Mouse (Mus musculus): Measurements from ENCODE around the gene Rbms3.

The Rbms3 gene

DNA sequence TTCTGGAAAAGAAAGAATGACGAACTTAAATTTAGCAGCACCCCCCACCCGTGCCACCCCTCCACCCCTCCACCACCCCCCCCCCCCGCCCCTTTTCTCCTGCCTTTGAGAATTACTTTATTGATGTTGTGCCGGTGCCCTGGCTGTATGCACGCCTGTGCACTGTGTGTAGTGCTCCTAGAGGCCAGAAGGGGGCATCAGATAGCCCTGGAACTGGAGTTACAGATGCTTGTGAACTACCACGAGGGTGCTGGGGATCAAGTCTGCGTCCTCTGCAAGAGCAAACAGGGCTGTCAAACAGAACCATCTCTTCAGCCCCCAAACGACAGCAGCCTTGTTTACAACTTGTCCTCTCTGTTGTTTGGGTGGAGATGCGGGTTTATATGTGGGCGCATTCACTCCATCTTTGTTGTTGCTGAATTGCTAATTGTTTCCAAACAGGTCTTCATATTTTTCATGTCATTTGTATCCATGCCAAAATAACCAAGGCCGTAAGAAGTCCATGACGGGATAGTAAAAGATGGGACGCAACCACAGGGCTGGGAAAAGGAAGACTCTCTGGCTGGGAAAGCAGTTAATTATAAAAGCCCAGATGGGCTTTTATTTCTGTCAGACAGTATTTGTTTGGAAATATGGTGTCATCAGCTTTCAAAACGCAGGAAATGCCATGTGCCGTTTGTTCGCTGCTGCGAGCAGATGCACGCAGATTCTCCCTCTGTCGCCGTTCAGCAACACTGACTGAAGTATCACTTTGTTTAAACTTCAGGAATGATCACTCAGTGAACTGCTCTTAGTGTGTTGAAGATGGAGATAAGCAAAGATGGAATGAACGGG is 652.9 kb downstream of the Rbms3 start:
- no peak for DNase-seq (ENCODE audit: low read depth, low spot score)

DNA sequence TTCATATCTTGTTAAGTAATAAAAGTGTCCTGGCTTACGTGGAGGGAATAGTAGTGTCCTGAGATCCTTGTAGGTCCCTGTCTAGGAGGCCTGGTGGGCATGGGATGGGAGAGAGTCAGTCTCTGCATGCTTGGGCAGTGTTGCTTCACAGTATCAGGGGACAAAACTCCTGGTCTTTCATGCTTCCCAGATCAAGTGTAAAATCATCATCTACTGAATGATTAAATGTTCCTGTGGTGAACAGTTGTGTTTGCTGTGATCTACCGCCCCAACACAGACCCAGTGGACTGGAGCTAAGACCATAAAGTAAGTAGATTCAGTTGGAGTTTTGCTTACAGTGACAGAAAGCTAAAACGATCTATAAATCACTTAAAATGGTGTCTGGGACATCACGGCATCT is 654.4 kb downstream of the Rbms3 start:
- DNase-seq (ENCODE audit: low read depth, low spot score), result no peak

DNA sequence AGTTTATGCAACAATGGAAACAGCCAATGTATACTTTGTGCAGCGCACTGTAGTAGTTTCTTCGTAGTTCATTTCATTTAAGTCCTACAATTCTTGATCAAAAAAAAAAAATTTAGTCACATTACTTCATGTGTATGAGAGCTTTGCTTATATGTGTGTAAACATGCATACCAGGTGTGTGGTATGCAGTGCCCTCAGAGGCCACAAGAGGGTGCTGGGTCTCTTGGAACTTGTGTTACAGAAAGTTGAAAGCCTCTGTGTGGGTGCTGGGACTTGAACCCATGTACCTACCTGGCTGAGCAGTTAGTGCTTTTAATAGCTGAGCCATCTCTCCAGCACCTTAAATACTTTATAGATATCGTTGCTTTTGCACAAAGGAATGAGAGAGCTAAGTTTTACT is 655.6 kb downstream of the Rbms3 start:
- no peak for DNase-seq (ENCODE audit: low read depth, low spot score)

- no peak for DNase-seq (ENCODE audit: low read depth, low spot score)
Measured at GRCm38 (mm10) chr9:116973594-116973993, 656.1 kb downstream of the Rbms3 start.

DNA sequence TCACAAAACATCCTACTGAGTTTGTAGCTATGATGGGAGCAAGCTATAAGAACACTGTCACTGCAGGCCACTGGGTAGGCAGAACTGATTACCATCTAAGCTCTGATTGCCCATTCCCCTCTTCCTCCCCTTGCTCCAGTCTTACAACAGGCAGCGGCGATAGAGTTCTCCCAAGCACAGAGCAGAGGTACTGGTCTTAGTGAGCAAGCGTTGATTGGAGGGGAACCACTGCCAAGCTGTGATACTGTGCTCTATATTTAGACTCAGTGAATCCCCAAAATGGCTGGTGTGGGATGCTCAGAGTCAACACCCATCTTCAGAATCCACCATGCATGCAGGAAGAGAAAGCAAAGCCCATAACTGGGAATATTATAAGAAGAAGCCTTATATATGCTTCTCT is 662.4 kb downstream of the Rbms3 start:
- DNase-seq (ENCODE audit: low read depth, low spot score), result no peak

DNA sequence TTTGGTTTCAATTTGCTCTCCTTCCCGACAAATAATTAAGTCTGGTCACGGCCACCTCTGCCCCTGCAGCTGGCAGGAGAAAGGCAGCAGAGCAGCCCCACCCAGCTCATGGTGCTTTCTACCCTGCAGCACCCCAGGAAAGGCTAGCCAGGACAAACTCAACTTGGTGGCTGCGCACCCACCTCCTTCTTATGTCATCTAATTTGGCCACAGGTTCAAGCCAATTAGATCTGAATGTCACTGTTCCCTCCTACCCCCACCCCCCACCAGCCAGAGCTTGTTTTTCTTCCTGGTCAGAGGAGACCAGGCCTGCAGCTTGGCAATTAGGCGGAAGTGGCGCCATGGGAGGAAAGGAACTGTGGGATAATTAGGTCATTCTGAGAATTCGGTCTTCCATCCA is 664.0 kb downstream of the Rbms3 start:
- peak; percentile 67 for DNase-seq (ENCODE audit: low read depth, low spot score)

DNA sequence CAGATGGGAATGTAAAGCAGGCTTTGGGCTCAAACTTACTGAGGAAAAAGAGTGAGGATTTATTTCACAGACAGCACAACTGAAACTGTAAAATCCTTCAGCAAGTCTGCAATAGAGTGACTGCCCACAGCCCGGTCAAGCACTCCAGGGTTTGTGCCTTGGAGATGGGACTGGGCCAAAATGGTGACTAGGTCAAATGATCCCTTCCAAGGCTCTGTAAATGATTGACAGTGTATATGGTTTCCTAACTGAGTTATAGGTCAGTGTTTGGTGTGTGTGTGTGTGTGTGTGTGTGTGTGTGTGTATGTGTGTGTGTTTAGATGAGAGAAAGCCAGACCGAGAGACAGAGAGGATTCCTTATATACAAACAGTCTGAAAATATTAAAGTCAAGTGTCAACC is 673.6 kb downstream of the Rbms3 start:
- DNase-seq (ENCODE audit: low read depth, low spot score), result no peak

- peak; percentile 41 for DNase-seq (ENCODE audit: low read depth, low spot score)
Measured at GRCm38 (mm10) chr9:116948211-116948610, 681.5 kb downstream of the Rbms3 start.

- DNase-seq (ENCODE audit: low read depth, low spot score), result no peak
Measured at GRCm38 (mm10) chr9:116947369-116947768, 682.3 kb downstream of the Rbms3 start.

DNA sequence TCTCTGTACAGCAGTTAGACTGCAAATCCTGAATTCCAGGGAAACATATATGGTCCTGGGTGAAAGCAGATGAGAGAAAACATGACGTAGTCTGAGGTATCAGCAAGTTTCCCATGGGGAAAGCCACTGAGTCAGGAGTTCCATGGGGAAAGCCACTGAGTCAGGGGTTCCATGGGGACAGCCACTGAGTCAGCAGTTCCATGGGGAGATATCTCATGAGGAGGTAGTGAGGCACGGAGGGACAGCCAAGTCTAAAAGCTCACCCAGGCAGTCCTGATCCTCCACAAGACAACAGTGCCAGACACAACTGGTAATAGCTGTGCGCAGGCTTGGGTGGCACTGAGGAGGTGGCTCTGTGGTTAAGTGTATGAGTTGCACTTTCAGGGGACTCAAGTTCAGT is 682.9 kb downstream of the Rbms3 start:
- no peak for DNase-seq (ENCODE audit: low read depth, low spot score)

- DNase-seq (ENCODE audit: low read depth, low spot score), result no peak
Measured at GRCm38 (mm10) chr9:116945689-116946088, 684.0 kb downstream of the Rbms3 start.

DNA sequence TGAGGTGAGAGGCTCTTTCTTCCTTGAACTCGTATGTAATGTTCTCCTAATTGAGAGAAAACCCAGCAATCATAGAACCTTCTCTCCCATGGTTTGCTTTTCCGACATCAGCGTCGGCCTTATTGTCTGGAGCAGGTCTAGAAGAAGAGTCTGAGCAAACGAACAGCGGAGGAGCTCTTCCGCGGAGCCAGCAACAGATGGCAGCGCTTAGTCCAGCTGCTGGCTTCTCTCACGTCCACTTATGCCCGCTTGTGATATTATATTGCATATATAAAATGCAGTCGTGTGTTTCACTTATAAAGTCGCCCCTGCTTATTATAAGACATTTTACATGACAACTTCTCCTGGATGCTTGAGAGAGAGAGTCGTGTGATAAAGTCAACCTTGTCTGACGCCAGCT is 685.8 kb downstream of the Rbms3 start:
- DNase-seq (ENCODE audit: low read depth, low spot score), result no peak

DNA sequence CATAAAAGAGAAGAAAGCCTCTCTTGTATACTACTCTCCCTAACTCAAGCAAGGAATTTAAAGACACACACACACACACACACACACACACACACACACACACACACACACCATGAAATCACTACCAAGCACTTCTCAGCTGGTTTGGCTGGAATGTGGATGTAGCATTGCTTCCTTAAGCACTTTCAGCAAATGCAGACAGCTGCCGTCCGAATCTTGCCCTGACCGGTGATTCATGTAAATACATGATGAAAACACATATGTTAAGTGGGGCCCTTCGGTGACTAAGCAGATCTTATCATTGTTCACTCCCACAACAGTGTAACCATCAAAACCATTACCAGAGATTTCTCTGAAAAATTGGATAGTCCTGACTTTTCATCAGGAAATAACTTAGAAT is 688.6 kb downstream of the Rbms3 start:
- no peak for DNase-seq (ENCODE audit: low read depth, low spot score)

- DNase-seq (ENCODE audit: low read depth, low spot score), result no peak
Measured at GRCm38 (mm10) chr9:116940693-116941092, 689.0 kb downstream of the Rbms3 start.

DNA sequence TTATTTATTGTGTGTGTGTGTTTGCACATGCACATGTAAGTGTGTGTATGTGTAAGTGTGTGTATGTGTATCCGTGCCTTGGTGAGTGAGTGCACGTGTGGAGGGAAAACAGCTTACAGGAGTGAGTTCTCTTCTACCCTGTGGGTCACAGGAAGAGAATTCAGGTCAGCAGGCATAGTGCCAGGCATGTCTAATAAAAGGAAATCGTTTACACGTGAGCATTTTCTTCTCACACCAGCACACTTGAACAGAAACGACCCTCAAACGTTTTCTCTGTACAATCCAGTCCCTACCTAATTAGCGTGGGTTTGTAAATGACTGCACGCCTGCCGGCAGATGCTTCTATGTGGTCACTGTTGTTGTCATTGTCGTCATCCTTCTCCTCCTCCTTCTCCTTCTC is 701.4 kb downstream of the Rbms3 start:
- no peak for DNase-seq (ENCODE audit: low read depth, low spot score)

DNA sequence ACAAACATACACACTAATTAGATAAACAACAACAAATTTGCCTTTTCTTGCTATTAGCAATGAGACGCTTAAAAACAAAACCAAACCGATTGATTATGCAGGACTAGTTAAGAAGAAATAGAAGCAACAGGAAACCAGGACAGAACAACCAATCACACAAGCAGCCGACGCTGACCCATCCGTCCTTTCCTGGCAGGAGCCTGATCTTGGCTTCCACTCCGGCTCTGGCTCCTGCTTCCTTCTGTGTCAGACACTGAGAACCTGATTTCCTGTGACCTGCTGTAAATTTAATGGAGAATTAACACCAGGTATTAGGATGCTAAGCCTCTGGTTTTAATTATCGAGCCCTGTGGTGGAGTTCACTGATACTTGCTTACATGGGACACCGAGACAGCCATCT is 706.6 kb downstream of the Rbms3 start:
- no peak for DNase-seq (ENCODE audit: low read depth, low spot score)

DNA sequence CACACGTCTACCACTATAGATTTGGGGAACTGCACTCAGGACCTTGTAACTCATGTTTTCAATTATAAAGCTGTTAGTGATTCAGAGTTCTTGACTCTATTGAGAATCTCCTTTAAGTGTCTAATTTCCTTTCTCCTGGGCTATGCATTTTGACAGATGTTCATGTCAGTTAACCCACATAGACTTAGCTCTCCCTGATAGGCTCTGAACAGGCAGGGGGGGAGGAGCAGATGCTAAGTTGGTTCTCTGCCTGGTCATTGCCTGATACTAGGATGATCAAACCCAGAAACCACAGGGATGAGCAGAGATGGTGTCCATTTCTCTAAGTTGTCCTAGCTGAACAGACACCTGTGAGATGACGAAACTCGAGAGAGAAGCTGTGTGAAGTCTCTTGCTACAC is 707.2 kb downstream of the Rbms3 start:
- no peak for DNase-seq (ENCODE audit: low read depth, low spot score)

DNA sequence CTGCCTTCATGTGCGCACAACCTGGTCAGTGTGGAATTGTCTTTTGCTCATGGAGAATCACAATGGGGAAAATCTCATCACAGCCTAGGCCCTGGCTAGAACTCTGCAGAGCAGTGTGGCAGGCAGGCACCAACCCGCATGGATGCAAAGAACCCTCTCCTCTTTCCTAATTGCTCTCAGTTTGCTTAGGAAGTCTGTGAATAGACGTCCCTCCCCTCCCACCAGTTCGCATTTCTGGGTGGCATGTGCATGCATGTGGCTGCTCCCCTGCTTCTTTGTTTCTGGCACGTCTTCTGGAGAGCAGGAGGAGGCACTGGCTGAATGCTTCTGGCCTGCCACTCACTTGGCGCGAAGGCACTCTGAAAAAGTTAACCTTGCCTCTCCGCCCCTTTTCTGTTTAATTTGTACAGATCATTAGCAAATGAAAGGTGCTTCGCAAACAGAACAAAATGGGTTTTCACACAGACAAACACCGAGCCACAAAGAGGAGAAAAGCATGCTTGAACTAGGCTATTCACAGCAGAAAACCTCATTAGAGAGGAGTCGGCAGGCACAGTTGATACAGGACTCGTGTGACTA is 710.2 kb downstream of the Rbms3 start:
- no peak for DNase-seq (ENCODE audit: low read depth, low spot score)

- no peak for DNase-seq (ENCODE audit: low read depth, low spot score)
Measured at GRCm38 (mm10) chr9:116912493-116912847, 717.2 kb downstream of the Rbms3 start.

GRCm38 (mm10) chr9:116911781-116912492 is 717.8 kb downstream of the Rbms3 start:
- DNase-seq (ENCODE audit: low read depth, low spot score), result no peak

GRCm38 (mm10) chr9:116909511-116909910 is 720.2 kb downstream of the Rbms3 start:
- DNase-seq (ENCODE audit: low read depth, low spot score), result no peak

- DNase-seq (ENCODE audit: low read depth, low spot score), result no peak
Measured at GRCm38 (mm10) chr9:116906955-116907354, 722.8 kb downstream of the Rbms3 start.

- DNase-seq (ENCODE audit: low read depth, low spot score), result no peak
Measured at GRCm38 (mm10) chr9:116905646-116906045, 724.1 kb downstream of the Rbms3 start.
